Mouse (Mus musculus) heart, embryonic 14.5 days (tissue): ENCODE results near the gene Rarg. TPM values are rescaled to one million over a fixed set of nuclear protein-coding genes. Genes with fewer than 3 reads are reported as not detected.

ENCODE experiments used
- ATAC-seq: fragments of 200-750 bp; cut with Nextera tagmentation; 2 replicates; pipeline ENCODE4 v1.8.0; 2017; ENCODE audit warnings: low read depth, moderate TSS enrichment; ENCODE audit not compliant: insufficient number of reproducible peaks, insufficient read depth, low FRiP score
- H3K27ac ChIP-seq, 2 experiments: fragments of 200-500 bp in 1 of 2; fragments of 300-500 bp in 1 of 2; sonication (generic) in 1 of 2; replicated peaks in 1 of 2; 2 replicates each; pipeline ENCODE4 v1.5.1; 2012 to 2014; ENCODE audit warnings: low read depth in 2 of 2, low read length in 2 of 2, control low read depth in 1 of 2, mild to moderate bottlenecking in 1 of 2, mixed read lengths in 1 of 2; ENCODE audit not compliant: control insufficient read depth in 1 of 2, insufficient read depth in 1 of 2
- H3K27me3 ChIP-seq: fragments of 300-500 bp; sonication (generic); 2 replicates; pipeline ENCODE4 v1.6.1; 2014; ENCODE audit warnings: mild to moderate bottlenecking, low read length, control low read depth; ENCODE audit not compliant: control insufficient read depth, insufficient read depth
- H3K36me3 ChIP-seq: fragments of 300-500 bp; sonication (generic); 2 replicates; pipeline ENCODE4 v1.6.1; 2014; ENCODE audit warnings: mild to moderate bottlenecking, control low read depth, low read length, mixed read lengths; ENCODE audit not compliant: control insufficient read depth, insufficient read depth
- H3K4me1 ChIP-seq, 2 experiments: fragments of 200-500 bp in 1 of 2; fragments of 300-500 bp in 1 of 2; sonication (generic) in 1 of 2; 2 replicates each; pipeline ENCODE4 v1.6.1; 2012 to 2014; ENCODE audit warnings: low read length in 2 of 2, control low read depth in 1 of 2, mixed read lengths in 1 of 2; ENCODE audit not compliant: control insufficient read depth in 2 of 2, insufficient read depth in 2 of 2
- H3K4me2 ChIP-seq: fragments of 300-500 bp; sonication (generic); 2 replicates; pipeline ENCODE4 v1.6.1; 2014; ENCODE audit warnings: mild to moderate bottlenecking, low read length
- H3K4me3 ChIP-seq, 2 experiments: fragments of 200-500 bp in 1 of 2; fragments of 300-500 bp in 1 of 2; sonication (generic) in 1 of 2; 2 replicates each; pipeline ENCODE4 v1.5.1; 2012 to 2014; ENCODE audit warnings: low read length in 2 of 2, mild to moderate bottlenecking in 2 of 2, control low read depth in 1 of 2, low read depth in 1 of 2, moderate library complexity in 1 of 2; ENCODE audit not compliant: control insufficient read depth in 1 of 2, insufficient read depth in 1 of 2
- H3K9ac ChIP-seq: fragments of 300-500 bp; sonication (generic); 2 replicates; pipeline ENCODE4 v1.6.1; 2014; ENCODE audit warnings: mild to moderate bottlenecking, low read length
- H3K9me3 ChIP-seq: fragments of 300-500 bp; sonication (generic); 2 replicates; pipeline ENCODE4 v1.6.1; 2016; ENCODE audit warnings: low read length, control low read depth; ENCODE audit not compliant: control insufficient read depth
- WGBS: fragments of 180-500 bp; shearing (Covaris S2); extraction: QIAGEN DNeasy Blood & Tissue Kit; methylation state at CpG from one replicate; pipeline ENCODE4 v1.1.7; 2014; 5-methylcytosine and 5-hydroxymethylcytosine counted together
- polyA plus RNA-seq: library from polyadenylated mRNA; unstranded; fragments of >200 nt; fragmentation: Nextera tagmentation; extraction: Ambion mirVana; gene quantifications from 2 replicates; pipeline ENCODE4 v1.2.1, GENCODE M21; 2014

Gene Rarg
- polyA plus RNA-seq, 1 experiment from 2014 or later: 6.7 TPM

- WGBS: 71% methylated on average over 4 of the region's 4 CpGs
- Histone ChIP-seq H3K4me1 (peaks cover 10 to 16% of the 10 kb centered on the region in 2 experiments; a peak in 3 of 4 replicates), H3K9me3 (no peaks in the 10 kb centered on the region), H3K9ac (no peak overlapping the region), H3K4me2 (no peak overlapping the region), H3K27me3 (peaks cover 39% of the 10 kb centered on the region), H3K27ac (peak overlapping the region in 1 of 2 experiments; percentile 57; a peak in 1 of 4 replicates), H3K4me3 (no peak overlapping the region), H3K36me3 (peaks cover 9% of the 10 kb centered on the region; the same call in 1 of the 2 replicates)
- ATAC-seq: no peak
Measured at GRCm38 (mm10) chr15:102240607-102241006, 16.7 kb downstream of the Rarg start.

GRCm38 (mm10) chr15:102239851-102240250 lies 17.5 kb downstream of the Rarg start:
- H3K9ac ChIP-seq: no peak overlapping the region
- H3K27ac ChIP-seq: no peak overlapping the region
- H3K4me2 ChIP-seq: no peak overlapping the region
- H3K4me1 ChIP-seq: peaks cover 8 to 13% of the 10 kb centered on the region in 2 experiments; a peak in 3 of 4 replicates
- H3K27me3 ChIP-seq: peaks cover 31% of the 10 kb centered on the region
- no peak for ATAC-seq
- 65% methylated on average over 11 of the region's 11 CpGs for WGBS
- peaks cover 10% of the 10 kb centered on the region; the same call in 1 of the 2 replicates for H3K36me3 ChIP-seq
- no peaks in the 10 kb centered on the region for H3K9me3 ChIP-seq
- H3K4me3 ChIP-seq: no peak overlapping the region

- Histone ChIP-seq H3K27me3 (peaks cover 25% of the 10 kb centered on the region), H3K27ac (no peak overlapping the region), H3K36me3 (peaks cover 12% of the 10 kb centered on the region; the same call in 1 of the 2 replicates), H3K4me1 (peaks cover 8 to 10% of the 10 kb centered on the region in 2 experiments; a peak in 3 of 4 replicates), H3K9me3 (no peaks in the 10 kb centered on the region), H3K4me3 (no peak overlapping the region), H3K9ac (no peak overlapping the region), H3K4me2 (no peak overlapping the region)
- WGBS: 7% methylated on average over 9 of the region's 9 CpGs
- 0 out of 2 replicates have a peak, but pooled peaks have one; percentile 60 for ATAC-seq
Measured at GRCm38 (mm10) chr15:102239260-102239590, 18.1 kb downstream of the Rarg start.

GRCm38 (mm10) chr15:102238543-102239259 lies 18.6 kb downstream of the Rarg start:
- no peak overlapping the region for H3K4me3 ChIP-seq
- peaks cover 21% of the 10 kb centered on the region for H3K27me3 ChIP-seq
- no peak overlapping the region for H3K9ac ChIP-seq
- no peak for ATAC-seq
- peaks cover 6 to 7% of the 10 kb centered on the region in 2 experiments; a peak in 3 of 4 replicates for H3K4me1 ChIP-seq
- H3K9me3 ChIP-seq: no peaks in the 10 kb centered on the region
- 77% methylated on average over 14 of the region's 14 CpGs for WGBS
- H3K4me2 ChIP-seq: no peak overlapping the region
- H3K36me3 ChIP-seq: peaks cover 12% of the 10 kb centered on the region; the same call in 1 of the 2 replicates
- H3K27ac ChIP-seq: no peak overlapping the region

GRCm38 (mm10) chr15:102235371-102236027 lies 21.8 kb downstream of the Rarg start:
- Histone ChIP-seq H3K4me2 (peak overlapping the region; percentile 27), H3K27me3 (no peaks in the 10 kb centered on the region; the same call in 1 of the 2 replicates), H3K9me3 (no peaks in the 10 kb centered on the region), H3K27ac (no peak overlapping the region), H3K4me1 (peaks cover 0 to 3% of the 10 kb centered on the region in 2 experiments; a peak in 2 of 4 replicates), H3K36me3 (peaks cover 12% of the 10 kb centered on the region; the same call in 1 of the 2 replicates), H3K9ac (peak overlapping the region; percentile 34; the same call in 1 of the 2 replicates), H3K4me3 (no peak overlapping the region)
- ATAC-seq: no peak
- 24% methylated on average over 21 of the region's 21 CpGs for WGBS

GRCm38 (mm10) chr15:102233896-102234295 lies 23.4 kb downstream of the Rarg start:
- 28% methylated on average over 2 of the region's 2 CpGs for WGBS
- peaks cover 0 to 3% of the 10 kb centered on the region in 2 experiments; a peak in 2 of 4 replicates for H3K4me1 ChIP-seq
- no peaks in the 10 kb centered on the region for H3K27me3 ChIP-seq
- no peaks in the 10 kb centered on the region for H3K9me3 ChIP-seq
- no peak overlapping the region for H3K4me3 ChIP-seq
- no peak overlapping the region for H3K4me2 ChIP-seq
- no peak for ATAC-seq
- H3K9ac ChIP-seq: no peak overlapping the region
- H3K27ac ChIP-seq: no peak overlapping the region
- H3K36me3 ChIP-seq: peaks cover 10% of the 10 kb centered on the region; the same call in 1 of the 2 replicates

GRCm38 (mm10) chr15:102232764-102233163 lies 24.6 kb downstream of the Rarg start:
- peaks cover 0 to 3% of the 10 kb centered on the region in 2 experiments; a peak in 2 of 4 replicates for H3K4me1 ChIP-seq
- no peaks in the 10 kb centered on the region for H3K27me3 ChIP-seq
- no peaks in the 10 kb centered on the region for H3K9me3 ChIP-seq
- H3K27ac ChIP-seq: no peak overlapping the region
- no peak for ATAC-seq
- H3K9ac ChIP-seq: no peak overlapping the region
- 82% methylated on average over 7 of the region's 7 CpGs for WGBS
- H3K36me3 ChIP-seq: 0 out of 2 replicates have a peak, but pooled peaks cover 3% of the 10 kb centered on the region
- H3K4me3 ChIP-seq: no peak overlapping the region
- H3K4me2 ChIP-seq: no peak overlapping the region
